Mouse (Mus musculus) bone marrow, adult 2 months (tissue): ENCODE data around the gene Gdf1. TPM values are rescaled to one million over a fixed set of nuclear protein-coding genes. Genes with fewer than 3 reads are reported as not detected.

Experiments
- H3K27ac ChIP-seq: fragments of 200-500 bp; 2 replicates; pipeline ENCODE4 v1.5.1; 2012; ENCODE audit warnings: low read depth, mild to moderate bottlenecking, control low read depth, inconsistent platforms, low read length; ENCODE audit not compliant: control insufficient read depth, poor library complexity, insufficient read depth
- H3K4me1 ChIP-seq: fragments of 200-500 bp; 2 replicates; pipeline ENCODE4 v1.6.1; 2011; ENCODE audit warnings: low read length; ENCODE audit not compliant: control insufficient read depth, insufficient read depth
- H3K4me3 ChIP-seq: fragments of 200-500 bp; replicated peaks from 2 replicates; pipeline ENCODE3; 2011; ENCODE audit warnings: mild to moderate bottlenecking, low read depth, low read length, control low read depth; ENCODE audit not compliant: control insufficient read depth
- CTCF ChIP-seq: fragments of 200-500 bp; IDR thresholded peaks from 2 replicates; pipeline ENCODE4 v1.5.1; 2011; ENCODE audit warnings: low read length, control low read depth; ENCODE audit not compliant: control insufficient read depth, insufficient read depth
- POLR2A ChIP-seq: fragments of 200-500 bp; IDR thresholded peaks from 2 replicates; pipeline ENCODE4 v1.6.1; 2011; ENCODE audit warnings: low read depth, mild to moderate bottlenecking, control low read depth, low read length, borderline replicate concordance; ENCODE audit not compliant: control insufficient read depth
- WGBS: fragments of 180-500 bp; shearing (Covaris S2); methylation state at CpG from one replicate; pipeline ENCODE4 v1.1.7; 2018; 5-methylcytosine and 5-hydroxymethylcytosine counted together
- polyA plus RNA-seq: library from polyadenylated mRNA; stranded (reverse); fragments of >200 nt; gene quantifications from 2 replicates; pipeline ENCODE4 v1.2.4, GENCODE M21; 2011; ENCODE audit warnings: low replicate concordance; ENCODE audit not compliant: missing spikeins, insufficient read depth, insufficient read length

The Gdf1 gene
- polyA plus RNA-seq, 1 experiment: not detected

DNA sequence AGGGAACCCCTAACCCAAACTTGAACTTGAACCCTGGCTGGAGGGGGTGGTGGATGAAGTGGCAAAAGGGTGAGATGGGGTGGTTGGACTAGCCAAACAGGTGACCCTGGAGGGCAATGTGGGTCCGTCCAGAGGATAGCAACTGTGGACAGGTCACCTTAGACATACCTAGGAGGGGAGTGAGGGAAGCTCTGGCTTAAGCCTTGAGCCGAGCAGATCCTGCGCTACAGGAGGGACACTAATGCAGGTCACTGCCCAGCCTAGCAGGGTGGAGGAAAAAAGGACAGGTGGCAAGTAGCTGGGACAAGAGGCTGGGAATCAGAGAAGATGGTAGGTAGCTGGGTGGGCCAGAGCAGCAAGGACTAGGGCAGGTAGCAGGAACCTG, 22.4 kb downstream of the Gdf1 start:
- no peak overlapping the region for H3K27ac ChIP-seq
- H3K4me3 ChIP-seq: peak overlapping the region; percentile 74
- peaks cover 3% of the 10 kb centered on the region; the same call in 1 of the 2 replicates for H3K4me1 ChIP-seq
- 28% methylated on average over 3 of the region's 3 CpGs for WGBS
- TF ChIP-seq CTCF (no peak), POLR2A (no peak)

DNA sequence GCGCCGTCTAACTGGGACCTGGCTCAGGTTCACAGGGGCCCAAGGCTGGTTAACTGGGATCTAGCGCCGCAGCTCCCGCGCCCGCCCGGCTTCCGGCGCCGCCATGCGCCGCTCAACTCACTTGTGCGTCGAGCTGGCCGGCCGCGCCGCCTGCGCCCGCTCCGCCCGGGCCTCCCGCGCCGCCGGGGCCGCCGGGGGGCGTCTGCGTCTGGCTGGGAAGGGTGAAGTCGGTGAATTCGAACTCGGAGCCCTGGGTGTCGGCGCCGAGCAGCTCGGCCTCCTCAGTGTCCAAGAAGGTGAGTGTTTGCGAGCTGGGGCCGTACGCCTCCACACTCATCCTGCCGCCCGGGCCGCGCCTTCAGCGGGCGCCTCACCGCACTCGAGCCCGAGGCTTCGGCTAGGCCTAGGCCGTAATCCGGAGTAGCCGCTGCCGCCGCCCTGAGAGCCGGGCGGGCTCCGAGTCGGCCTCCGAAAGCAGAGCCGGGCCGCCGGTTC, 23.1 kb downstream of the Gdf1 start:
- H3K4me1 ChIP-seq: peaks cover 3% of the 10 kb centered on the region; the same call in 1 of the 2 replicates
- under 1% methylated on average over 64 of the region's 64 CpGs for WGBS

DNA sequence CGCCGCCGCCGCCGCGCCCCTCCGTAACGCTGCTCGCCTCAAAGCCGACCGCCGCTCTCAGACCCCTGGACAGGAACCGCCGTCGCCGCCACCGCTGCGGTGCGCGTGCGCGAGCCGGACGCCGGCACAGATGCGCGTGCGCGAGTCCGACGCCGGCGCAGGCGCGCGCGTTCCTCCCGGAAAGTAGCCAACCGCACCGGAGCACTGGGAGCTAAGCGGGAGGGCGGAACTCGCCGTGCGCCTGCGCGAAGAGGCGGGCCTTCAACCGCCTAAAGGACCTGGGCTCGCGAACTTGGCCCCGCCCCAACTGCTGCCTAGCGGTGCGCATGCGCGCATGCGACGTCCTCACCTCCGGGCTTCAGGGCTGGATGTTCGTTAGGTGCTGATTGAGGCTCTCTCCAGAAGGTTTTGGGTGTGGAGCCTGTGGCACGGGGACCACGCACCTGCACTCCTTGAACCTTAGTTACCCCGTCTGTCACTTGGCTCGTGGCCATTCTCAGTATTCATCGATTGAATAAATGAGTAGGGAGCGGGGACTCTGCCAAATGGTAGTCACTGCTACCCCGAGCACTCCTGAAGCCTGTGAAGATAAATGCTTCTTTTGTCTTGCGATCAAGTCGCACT, 23.7 kb downstream of the Gdf1 start, which contains the start of gene Upf1:
TSS of gene Upf1 (minus strand) at position 85 of the 624 bp plus-strand sequence.
- H3K4me3 ChIP-seq: peak within 1 kb of the TSS; percentile 77
- TF ChIP-seq POLR2A (peak; percentile 72; the same call in 1 of the 2 replicates), CTCF (no peak)
- peaks cover 3% of the 10 kb centered on the region; the same call in 1 of the 2 replicates for H3K4me1 ChIP-seq
- 1% methylated on average over 69 of the region's 69 CpGs for WGBS
- peak within 1 kb of the TSS; percentile 85 for H3K27ac ChIP-seq

More for the DNA sequence above, 23.1 kb downstream of the Gdf1 start:
- peak overlapping the region; percentile 85 for H3K27ac ChIP-seq
- TF ChIP-seq POLR2A (no peak), CTCF (no peak)
- peak overlapping the region; percentile 74 for H3K4me3 ChIP-seq

DNA sequence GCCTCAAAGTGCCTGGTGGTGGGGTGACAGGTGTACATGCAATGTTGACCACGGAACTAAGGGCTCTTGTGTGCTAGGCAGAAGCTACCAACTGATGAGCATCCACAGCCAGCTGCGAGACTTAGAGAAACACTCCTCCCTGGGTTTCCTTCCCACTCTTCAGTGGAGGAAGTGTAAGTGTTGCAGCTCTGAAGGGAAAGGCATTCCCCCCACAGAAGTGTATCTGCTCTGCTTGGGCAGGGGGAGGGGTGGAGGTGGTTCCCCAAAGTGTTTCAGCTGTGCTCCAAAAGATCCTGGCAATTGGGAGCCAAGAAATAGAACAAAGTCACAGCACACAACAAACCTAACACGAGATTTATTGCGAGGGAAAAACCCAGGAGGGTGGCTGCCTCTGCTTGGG, 24.4 kb downstream of the Gdf1 start:
- Histone ChIP-seq H3K27ac (peak overlapping the region; percentile 85), H3K4me3 (peak overlapping the region; percentile 77), H3K4me1 (peaks cover 3% of the 10 kb centered on the region; the same call in 1 of the 2 replicates)
- WGBS: 8% methylated on average over 4 of the region's 4 CpGs
- TF ChIP-seq CTCF (no peak), POLR2A (no peak)

DNA sequence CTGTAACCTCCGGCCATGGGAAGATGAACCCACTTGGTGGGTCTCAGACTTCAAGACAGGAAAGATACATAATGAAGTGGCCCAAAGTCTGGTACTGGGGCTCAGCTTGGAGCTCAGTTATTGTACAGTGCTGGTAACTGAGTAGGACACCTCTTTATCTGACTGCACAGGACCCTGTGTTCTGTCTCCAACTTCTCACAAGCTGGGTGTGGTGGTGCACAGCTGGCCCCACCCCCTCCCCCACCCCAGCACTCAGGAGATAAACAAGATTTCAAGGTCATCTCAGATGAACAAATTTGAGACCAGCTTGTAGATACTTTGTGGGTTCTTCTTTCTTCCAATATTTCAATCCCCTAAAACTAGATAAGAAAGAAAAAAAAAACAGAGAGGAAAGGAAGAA, 26.5 kb downstream of the Gdf1 start:
- TF ChIP-seq CTCF: no peak
- TF ChIP-seq POLR2A: no peak
- Histone ChIP-seq H3K4me3 (no peak overlapping the region), H3K27ac (no peak overlapping the region), H3K4me1 (peaks cover 3% of the 10 kb centered on the region; the same call in 1 of the 2 replicates)
- 57% methylated on average over 1 of the region's 1 CpGs for WGBS

DNA sequence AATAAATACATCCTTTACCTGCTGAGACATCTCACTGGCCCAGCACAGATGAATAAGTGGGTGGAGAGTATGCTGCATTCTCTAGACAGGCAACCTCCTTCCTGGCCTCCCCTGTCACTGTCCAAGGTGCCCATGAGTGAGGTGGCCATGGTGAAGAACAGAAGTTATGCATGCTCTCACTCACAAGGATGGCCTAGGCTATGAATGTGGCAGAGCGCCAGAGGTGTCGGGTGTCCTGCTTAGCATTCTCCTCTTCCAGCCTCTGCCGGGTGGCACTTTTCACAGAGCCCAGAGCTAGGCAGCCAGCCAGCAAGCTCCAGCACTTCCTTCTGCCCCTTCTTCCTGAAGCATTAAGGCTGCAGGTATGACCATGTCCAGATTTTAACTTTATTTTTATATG, 29.8 kb downstream of the Gdf1 start:
- 55% methylated on average over 3 of the region's 3 CpGs for WGBS
- TF ChIP-seq CTCF (no peak), POLR2A (no peak)

DNA sequence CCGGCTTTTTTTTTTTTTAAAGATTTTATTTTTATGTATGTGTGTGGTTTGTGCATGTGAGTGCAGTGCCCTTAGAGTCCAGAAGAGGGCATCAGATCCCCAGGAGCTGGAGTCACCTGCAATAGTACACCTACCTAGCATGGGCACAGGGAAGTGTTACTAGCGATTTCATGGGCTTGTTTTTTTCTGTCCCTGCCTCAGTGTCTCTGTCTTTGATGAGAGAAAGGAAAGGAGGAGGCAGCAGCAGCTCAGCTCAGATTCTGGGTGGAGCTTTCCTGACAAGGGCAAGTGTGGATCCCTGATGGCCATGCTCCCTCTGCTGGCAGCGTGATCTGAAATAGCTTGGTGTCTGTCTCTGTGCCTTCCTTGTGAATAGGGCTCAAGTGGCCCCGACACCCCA, 31.2 kb downstream of the Gdf1 start:
- no peaks in the 10 kb centered on the region for H3K4me1 ChIP-seq
- H3K27ac ChIP-seq: no peak overlapping the region
- H3K4me3 ChIP-seq: no peak overlapping the region
- WGBS: 64% methylated on average over 4 of the region's 4 CpGs
- TF ChIP-seq CTCF (peak; percentile 54; the same call in 1 of the 2 replicates), POLR2A (no peak)

More for the DNA sequence above, 29.8 kb downstream of the Gdf1 start:
- H3K4me1 ChIP-seq: no peaks in the 10 kb centered on the region; the same call in 1 of the 2 replicates
- H3K4me3 ChIP-seq: no peak overlapping the region
- no peak overlapping the region for H3K27ac ChIP-seq

DNA sequence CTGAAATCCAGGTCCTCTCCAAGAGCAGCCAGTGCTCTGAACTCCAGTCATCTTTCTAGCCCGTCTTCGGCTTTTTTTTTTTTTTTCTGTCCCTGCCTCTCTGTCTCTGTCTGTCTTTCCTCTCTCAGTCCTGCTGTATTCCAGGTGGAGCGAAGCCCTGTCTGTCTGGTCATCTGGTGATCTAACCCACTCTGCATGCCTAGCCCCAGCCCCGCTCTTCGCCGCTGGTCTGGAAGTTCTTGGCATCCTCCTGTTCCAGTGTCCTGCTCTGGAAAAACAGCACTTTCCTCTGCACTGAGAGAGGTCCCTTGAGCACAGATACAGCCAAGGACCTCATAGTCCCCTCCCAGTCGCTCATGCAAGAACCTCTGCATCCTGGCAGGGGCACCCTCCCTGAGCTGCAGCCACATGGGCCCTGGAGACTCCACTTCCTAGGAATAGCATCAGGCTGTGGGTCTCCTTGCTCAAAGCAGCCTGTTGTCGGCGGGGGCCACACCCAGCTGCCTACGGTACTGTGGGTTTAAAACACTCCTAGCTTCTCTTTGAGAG, 31.9 kb downstream of the Gdf1 start:
- no peak for TF ChIP-seq CTCF
- TF ChIP-seq POLR2A: no peak
- 82% methylated on average over 10 of the region's 10 CpGs for WGBS
- no peak overlapping the region for H3K4me3 ChIP-seq
- H3K4me1 ChIP-seq: no peaks in the 10 kb centered on the region
- no peak overlapping the region for H3K27ac ChIP-seq

DNA sequence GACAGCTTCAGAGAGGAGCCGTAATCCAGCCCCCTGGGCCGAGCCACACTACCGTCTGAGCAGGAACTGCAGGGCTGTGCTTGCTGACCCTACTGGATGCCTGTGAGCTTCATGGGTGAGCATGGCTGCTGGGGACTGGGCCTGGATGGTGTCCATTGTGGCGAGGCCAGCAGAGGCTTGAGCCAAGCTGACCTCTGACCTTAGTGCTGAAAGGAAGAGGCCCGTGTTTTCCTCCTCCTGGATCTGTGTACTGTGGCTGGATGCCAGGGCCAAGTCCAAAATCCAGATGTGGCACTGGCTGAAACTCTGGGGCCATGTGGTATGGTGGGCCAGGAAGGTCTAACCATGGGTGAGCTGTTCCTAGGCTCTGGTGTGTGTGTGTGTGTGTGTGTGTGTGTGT, 34.4 kb downstream of the Gdf1 start:
- Histone ChIP-seq H3K4me3 (no peak overlapping the region), H3K27ac (no peak overlapping the region), H3K4me1 (no peaks in the 10 kb centered on the region)
- TF ChIP-seq CTCF (no peak), POLR2A (no peak)
- WGBS: 80% methylated on average over 5 of the region's 5 CpGs
